Mouse (Mus musculus): ENCODE data around the gene Snx29. TPM values are rescaled to one million over a fixed set of nuclear protein-coding genes. Genes with fewer than 3 reads are reported as not detected.

The Snx29 gene
- polyA plus RNA-seq, 1 experiment, result 9.1 TPM

DNA sequence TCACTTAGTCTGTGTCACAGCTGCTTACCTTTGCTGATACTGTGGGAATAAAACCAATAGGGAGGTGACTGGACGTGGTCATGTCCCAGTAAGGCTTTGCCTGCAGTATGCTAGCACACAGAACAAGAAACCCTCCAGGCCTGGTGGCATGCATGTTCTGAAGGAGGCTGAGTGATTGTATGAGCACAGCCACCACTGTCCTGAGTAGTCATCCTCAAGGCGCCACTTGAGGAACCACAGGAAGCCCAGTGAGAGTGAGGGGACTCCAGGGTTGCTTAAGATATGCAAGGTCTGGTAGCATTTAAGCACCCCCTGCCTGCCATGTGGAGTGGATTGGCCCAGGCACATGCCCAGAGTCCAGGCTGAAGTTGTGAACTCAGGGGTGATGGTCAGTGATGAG, 430.8 kb downstream of the Snx29 start:
- DNase-seq (ENCODE audit: extremely low spot score in 1 of 2, low spot score in 1 of 2), result no peak

DNA sequence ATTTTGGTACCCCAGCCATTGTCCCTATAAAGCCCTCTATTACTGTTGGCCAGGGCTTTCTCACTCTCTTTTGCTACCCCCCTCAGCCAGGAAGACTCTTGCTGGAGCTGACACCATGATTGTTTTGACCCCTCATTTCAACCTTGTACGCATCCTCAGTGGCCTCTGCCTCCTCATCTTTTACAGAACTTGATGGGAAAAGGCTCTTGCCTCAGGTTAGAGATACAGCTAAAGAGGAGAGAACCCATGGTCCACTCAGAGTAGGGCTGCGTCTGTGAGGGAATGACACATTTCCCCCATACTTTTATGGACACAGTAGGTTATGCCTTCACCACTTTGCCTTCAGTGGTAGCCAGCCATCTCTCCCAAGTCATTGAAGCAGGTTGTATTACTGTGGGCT, 431.4 kb downstream of the Snx29 start:
- DNase-seq (ENCODE audit: extremely low spot score in 1 of 2, low spot score in 1 of 2), result no peak

DNA sequence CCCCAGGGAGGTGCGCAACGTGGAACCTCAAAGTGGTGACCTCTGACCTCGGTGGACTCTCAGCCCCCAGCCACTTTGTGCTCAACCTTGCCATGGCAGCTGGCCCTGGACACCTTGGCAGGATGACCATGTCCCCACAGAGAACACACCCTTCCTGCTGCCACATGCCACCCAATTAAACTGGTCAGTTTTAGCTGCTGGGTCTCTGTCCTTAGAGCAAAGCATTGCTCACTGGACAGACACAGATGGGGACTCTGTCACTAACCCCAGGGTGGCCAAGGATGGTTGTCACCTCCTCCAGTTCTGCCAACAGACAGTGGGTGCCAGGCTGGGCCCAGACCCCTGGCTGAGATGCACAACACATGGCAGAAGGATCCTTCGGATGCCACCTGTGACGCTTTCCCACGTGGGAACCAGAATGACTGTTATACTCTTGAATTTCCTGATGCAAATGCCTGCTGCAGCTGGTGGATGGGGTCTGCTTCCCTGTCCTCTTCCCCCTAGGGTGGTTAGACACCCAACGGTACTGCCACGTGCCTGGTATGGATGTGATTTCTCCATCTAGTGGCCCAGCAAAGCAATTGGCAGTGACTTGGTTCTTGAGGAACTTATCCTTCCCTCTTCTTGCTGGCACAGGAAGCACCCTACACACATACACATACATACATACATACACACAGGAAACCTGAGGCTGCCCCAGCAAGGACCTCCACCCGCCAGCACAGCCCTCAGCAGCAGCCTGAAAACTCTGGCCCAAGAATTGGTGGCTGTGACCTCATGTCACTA, 432.8 kb downstream of the Snx29 start:
- no peak for DNase-seq (ENCODE audit: extremely low spot score in 1 of 2, low spot score in 1 of 2)

DNA sequence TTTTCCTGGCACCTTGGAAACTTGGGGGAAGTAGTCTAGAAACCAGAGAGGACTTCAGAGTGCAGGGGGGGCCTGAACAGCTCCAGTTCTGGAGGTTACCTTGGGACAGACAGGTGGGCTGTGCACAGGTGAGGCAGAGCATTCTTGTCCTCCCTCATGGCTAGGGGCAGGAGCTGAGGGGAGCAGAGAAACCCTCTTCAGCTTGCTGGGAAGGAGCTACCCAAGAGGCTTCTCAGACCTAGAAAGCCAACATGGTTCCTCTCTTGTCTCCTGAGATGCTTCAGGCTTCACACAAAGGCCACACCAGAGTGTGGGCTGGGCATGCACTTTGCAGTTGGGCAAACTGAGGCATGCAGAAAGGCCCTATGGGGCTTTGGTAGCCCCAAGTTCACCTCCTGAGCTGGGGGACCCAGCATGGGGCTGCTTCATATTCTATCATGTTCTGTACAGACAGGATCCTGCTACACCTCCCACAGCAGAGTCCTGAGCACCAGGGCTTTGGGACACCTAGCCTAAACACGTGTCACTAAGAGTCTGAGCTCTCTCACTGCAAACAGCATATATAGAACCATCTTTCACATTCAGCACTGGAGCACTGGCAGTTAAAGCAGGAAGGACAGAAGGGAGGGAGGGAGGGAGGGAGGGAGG, 434.0 kb downstream of the Snx29 start:
- DNase-seq (ENCODE audit: extremely low spot score in 1 of 2, low spot score in 1 of 2), result no peak

DNA sequence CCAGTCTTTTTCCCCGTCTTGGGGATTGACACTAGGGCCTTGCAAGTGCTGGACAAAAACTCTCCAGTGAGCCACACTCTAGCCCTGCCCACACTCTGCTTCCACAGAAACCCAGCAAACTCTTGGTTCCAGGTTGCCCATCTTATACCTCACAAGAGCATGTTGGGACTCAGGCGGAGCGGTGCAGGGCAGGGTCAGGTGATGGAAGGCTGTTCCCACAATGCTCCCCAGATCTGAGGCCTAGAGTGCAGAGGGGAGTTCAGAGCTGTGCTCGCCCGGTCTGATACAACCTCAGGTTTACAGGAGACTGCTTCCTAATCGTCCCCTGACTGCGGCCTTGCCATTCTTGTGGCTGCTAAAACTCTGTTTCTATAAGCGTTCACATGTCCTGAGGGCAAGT, 434.8 kb downstream of the Snx29 start:
- no peak for DNase-seq (ENCODE audit: extremely low spot score in 1 of 2, low spot score in 1 of 2)

DNA sequence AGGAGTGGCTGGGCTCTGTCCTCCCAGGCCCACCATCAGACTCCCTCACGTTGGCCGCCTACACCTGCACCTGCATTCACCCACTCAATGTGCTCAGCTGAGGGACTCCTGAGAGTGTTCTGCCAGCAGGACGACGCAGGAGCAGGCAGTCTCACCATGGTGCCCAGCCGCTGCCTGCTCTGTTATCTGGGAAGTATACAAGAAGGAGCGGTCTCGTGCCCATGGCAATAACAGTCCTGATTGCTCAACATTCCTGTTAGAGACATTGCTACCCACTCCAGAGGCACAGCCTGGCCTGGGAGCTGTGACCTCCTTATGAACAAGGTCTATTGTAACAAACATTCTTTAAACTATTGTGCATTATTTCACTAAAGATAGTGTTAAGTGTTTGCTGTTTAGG, 435.2 kb downstream of the Snx29 start:
- DNase-seq (ENCODE audit: extremely low spot score in 1 of 2, low spot score in 1 of 2), result no peak

DNA sequence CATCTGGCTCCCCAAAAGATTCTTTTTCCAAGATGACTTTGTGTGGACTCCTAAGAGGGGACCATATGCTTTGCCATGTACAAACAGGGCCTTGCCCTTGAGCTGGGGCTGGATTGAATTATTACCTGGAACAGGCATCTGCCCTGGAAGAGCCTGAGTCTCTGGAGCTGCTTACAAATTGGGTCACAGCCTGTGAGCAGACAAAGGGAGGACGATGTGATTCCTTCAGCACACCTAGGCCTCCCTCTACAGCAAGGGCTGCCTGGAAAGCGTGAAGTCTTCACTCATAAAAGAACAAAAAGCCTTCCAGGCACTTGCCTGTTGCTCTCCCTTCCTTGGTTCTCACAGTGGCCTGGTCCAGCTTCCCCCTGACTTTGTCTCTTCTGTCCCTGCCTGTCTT, 449.6 kb downstream of the Snx29 start:
- no peak for DNase-seq (ENCODE audit: extremely low spot score in 1 of 2, low spot score in 1 of 2)

DNA sequence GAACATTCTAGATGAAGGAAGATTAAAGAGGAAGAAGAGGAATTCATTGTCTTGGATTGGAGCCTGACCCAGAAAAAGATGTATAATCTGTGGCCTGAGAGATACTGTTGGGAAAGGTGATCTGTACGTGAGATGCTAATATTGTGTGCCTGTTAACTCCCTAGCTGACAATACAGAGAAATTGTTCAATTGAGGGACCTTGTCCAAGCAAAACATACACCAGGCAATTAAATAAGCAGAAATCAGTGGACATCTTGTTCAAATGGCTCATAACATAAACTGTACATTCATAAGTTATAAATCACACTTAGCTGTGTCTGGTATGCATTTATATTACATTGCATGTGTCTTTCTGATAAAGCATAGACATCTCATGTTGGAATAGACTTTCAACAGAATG, 451.6 kb downstream of the Snx29 start:
- no peak for DNase-seq (ENCODE audit: extremely low spot score in 1 of 2, low spot score in 1 of 2)

DNA sequence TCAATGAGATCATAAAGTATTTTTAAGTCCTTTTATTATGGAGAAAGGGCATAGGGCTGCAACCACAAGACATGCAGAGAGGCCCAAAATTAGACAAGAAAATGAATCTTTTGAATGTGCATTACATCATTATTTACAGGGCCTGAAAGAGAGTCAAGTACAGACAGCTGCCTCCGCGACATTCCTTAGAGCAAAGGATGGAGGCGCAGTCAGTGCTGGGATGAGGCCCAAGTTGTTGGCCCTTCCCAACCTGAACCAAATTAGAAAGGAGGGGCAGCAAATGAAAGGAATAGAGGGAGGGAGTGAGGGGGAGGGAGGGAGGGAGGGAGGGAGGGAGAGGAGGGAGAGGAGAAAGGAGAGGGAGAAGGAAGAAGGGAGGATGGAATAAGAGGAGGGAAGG, 453.8 kb downstream of the Snx29 start:
- no peak for DNase-seq (ENCODE audit: extremely low spot score in 1 of 2, low spot score in 1 of 2)

DNA sequence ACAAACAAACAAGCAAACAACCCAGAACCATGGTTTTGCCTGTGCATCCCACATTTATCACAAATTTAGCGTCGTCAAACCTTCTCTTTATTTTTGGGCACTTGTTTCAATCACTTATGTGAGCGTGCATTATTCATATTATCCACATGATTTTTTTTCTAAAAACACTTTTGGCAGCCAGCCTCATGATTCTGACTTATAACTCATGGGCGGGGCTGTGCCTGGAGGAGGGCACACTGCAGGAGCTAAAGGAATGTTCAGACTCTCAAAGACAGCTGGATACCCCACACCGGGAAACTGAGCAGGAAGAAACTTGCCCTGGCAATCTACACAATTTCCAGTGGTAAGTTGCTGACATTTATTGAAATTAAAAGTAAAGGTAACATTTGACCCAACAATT, 455.5 kb downstream of the Snx29 start:
- DNase-seq (ENCODE audit: extremely low spot score in 1 of 2, low spot score in 1 of 2), result peak in 1 of 2 experiments; percentile 56

DNA sequence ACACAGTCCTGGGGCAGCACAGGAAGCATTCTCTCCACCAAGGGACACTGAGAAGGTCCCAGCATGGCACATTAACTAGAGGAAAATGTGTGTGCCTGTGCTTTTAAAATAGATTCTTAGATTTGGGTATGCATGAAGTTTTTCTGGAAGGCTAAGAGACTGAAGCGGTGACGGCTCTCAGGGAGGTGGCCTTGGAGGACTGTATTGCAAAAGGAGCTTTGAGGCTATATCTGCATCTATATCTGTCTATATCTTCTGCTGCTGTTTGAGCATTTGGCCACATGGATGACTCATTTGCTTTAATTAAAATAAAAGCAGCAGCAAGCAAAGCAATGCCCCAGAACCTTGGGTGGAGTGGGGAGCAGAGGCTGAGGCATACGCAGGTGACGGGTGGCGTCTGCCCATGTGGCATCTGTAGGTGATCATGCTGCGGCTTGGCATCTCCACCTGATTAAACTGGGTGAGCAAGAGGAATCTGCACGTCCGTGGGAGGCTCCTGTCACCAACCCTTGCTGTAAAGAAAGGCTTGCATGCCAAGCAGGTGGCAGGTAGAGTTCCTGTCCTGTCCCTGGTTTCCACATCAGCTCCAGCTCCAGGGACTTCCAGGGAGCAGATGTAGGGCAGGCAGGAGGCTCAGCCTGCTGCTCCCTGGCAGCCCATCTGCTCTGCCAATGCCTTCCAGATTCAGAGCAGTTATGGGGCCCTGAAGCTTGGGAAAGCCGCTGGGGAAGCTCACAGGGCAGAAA, 456.2 kb downstream of the Snx29 start:
- DNase-seq (ENCODE audit: extremely low spot score in 1 of 2, low spot score in 1 of 2), result peak; percentile 18 to 58

DNA sequence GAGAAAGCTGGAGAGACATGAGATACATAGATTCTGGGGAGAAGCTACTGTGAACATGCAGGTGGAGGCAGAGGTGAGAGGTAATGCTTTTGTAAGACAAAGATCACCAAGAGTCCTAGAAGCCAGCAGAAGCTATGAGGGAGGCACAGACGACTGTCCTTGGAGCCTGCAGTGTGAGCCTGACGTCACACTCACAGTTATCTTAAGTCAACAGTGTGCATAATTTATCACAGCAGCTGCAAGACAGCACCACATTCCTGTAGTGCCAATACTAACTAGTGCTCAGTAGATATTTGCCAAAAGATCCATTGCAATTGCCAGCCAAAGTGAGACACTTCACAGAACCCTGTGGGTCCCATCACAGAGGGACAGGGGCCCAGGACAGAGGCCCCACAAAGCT, 459.4 kb downstream of the Snx29 start:
- peak in 1 of 2 experiments; percentile 28 for DNase-seq (ENCODE audit: extremely low spot score in 1 of 2, low spot score in 1 of 2)

DNA sequence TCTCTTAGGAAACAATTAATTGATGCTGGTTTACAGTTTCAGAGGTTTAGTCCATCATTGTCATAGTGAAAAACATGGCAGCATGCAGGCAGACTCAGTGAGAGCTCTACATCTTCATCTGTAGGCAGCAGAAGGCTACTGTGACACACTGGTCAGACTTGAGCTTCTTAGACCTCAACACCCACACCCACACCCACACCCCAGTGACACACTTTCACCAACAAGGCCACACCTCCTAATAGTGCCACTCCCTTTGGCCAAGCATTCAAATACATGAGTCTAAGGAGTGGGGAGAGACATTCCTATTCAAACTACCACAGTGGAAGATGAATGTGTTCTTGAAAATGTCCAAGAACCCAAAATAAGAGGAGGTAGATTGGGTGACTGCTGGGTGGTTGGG, 460.6 kb downstream of the Snx29 start:
- no peak for DNase-seq (ENCODE audit: extremely low spot score in 1 of 2, low spot score in 1 of 2)

DNA sequence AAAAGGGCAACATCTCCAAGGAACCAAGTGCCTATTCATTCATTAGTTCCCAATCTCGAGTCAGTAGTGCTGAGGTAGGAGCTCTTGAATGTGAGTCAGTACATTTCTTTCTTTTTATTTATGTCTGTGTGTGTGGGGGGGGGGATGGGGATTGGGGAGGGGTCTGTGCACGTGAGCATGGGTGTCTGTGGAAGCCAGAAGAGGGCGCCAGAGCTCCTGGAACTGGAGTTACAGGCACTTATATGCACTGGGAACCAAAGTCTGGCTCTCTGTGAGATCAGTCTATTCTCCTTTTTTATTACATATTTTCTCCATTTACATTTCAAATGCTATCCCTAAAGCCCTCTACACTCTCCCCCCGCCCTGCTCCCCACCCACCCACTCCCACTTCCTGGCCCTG, 461.6 kb downstream of the Snx29 start:
- DNase-seq (ENCODE audit: extremely low spot score in 1 of 2, low spot score in 1 of 2), result no peak

DNA sequence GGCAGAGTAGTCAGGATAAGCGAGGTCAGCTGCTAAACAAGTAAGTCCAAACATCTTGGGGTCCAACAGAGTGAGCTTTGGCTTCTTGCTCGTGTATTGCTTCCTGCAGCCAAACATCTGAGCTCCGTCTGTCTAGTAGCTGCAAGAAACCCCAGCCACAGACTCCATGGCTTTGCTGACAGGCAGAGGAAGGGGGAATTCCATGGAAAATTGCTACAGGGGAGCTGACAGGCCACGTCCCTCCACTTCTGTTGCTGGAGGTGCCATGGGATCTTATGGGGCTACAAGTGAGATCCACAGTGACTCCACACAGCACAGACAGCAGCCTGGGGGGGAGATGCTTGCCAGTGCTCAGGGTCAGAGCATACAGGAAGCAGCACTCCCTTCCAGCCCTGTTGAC, 463.1 kb downstream of the Snx29 start:
- DNase-seq (ENCODE audit: extremely low spot score in 1 of 2, low spot score in 1 of 2), result no peak

DNA sequence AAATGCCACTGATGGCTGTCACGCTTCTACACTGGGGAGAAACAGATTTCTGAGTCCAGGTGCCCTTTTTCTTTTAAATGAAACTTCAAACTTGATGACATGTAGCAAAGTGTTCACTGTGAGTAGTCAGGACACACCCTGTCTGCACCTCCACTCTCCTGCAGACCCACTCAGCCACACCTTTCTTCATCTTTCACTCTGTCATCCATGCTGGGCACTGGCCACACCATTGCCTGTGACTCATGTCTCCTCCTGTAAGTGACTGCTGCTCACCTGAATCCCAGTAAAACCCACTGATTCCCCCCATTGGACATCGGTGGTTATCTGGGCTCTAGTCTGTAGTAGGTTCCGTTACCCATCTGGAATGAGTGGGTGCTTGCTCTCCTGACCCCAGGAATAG, 467.8 kb downstream of the Snx29 start:
- DNase-seq (ENCODE audit: extremely low spot score in 1 of 2, low spot score in 1 of 2), result no peak

DNA sequence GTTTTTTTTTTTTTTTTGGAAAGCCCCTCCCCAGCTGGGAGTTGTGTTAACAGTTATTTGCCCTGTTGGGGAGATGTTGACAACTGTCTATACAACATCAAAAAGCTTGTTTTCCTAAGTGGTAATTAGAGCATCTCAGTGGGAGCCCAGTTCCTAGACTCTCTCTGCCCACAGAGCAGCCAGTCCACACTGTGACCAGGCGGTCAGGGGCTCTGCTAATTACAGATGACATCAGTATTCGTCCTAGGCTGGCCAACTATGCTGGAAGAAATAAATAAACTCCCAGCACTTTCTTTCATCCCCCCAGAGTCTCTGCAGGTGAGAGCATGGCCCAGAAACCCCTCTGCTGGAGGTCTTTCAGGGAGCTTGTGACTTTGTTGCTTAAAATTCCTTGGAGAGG, 470.7 kb downstream of the Snx29 start:
- DNase-seq (ENCODE audit: extremely low spot score in 1 of 2, low spot score in 1 of 2), result no peak

DNA sequence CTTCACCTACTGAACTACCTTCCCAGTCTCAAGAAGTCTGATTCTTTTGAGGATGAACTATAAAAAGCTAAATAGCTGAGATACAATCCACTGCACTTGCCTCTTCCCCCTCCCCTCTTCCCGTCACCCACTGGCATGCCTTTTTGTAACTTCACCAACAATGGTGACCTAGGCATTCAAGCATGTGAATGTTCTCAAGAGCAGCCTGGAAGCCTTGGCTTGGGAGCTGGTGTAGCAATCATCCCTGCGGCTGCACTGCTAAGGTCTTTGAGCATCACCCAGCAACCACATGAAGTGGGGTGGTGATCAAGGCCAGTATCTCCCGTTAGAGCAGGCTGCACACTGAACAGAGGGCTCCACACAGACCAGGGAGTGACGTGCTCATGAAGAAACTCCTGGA, 471.9 kb downstream of the Snx29 start:
- DNase-seq (ENCODE audit: extremely low spot score in 1 of 2, low spot score in 1 of 2), result no peak

DNA sequence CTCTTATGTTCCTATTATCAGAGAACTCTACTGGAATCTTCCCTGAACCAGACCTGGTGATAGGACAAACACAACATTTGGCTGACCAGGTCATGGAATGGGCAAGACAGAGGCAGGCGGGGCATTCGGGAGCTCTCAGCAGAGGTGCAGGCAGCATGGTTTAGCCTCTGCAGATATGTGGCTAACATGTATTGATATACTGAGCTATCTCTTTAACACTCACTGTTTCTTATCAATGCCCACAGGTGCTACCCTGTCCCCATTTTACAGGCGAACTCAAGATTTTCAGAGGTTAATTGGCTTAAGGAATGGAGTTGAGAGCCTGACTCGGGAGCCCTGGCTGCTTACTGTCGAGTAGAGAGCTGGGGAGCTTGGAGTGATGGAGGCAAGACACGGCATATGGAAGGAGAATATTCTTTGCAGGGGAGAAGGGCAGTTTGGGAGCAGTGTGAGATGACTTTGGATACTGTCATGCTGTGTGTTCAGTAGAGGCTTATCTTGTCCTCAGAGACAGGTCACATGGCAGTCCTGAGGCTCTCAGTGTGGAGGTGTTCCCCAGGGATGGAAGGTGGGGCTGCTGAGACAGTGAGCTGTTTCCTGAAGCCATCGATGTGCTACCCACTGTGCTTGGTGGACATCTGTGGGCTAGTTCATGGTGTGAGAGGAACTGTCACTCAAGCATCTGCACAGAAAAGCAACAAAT, 473.2 kb downstream of the Snx29 start:
- no peak for DNase-seq (ENCODE audit: extremely low spot score in 1 of 2, low spot score in 1 of 2)

DNA sequence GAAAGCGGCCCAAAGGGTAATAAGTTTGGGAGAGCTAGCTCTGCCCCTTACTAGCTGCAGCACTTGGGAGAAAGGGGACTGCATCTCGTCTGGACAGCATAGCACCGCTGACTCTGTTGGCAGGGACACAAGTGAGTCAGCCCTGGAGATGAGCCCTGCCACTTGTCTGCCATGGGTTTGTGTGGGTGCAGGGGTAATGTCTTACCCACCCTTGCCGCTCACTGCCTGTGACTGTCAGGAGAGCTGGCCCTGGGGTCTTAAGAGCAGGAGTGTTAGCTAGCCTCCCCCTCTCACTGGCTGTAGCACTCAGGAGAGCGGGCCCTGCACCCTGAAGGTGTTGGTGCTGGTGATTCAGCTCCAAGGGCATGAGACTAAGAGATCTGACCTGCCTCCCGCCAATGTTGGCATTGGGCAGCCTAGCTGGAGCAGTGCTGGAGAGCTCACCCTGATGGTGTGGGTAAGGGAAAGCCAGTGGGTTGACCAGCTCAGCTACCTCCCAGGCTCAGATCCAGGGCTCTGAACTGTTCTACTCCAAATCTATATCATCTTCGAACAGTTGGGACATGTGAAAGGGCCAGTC, 479.3 kb downstream of the Snx29 start:
- no peak for DNase-seq (ENCODE audit: extremely low spot score in 1 of 2, low spot score in 1 of 2)

Data from frontal cortex, adult 2 months (tissue).